Mouse (Mus musculus): ENCODE measurements around the gene Cog2.
A peak's percentile ranks its signal among the peaks of the same experiment; 100 is the strongest.

Cog2 gene

GRCm38 (mm10) chr8:124520249-124521080 is at the start of gene Cog2:
TSS of gene Cog2 (plus strand) at chr8:124520767.
- peak; percentile 94 to 96 for DNase-seq

- DNase-seq = peak in 1 of 2 experiments; percentile 14
Measured at GRCm38 (mm10) chr8:124475690-124476089, 44.9 kb upstream of the Cog2 start.

GRCm38 (mm10) chr8:124476701-124477100 is 43.9 kb upstream of the Cog2 start:
- no peak for DNase-seq

- no peak for DNase-seq
Measured at GRCm38 (mm10) chr8:124479251-124479650, 41.3 kb upstream of the Cog2 start.

GRCm38 (mm10) chr8:124480321-124480720 is 40.2 kb upstream of the Cog2 start:
- DNase-seq = no peak

- no peak for DNase-seq
Measured at GRCm38 (mm10) chr8:124482790-124483189, 37.8 kb upstream of the Cog2 start.

- DNase-seq = no peak
Measured at GRCm38 (mm10) chr8:124483356-124484115, 37.0 kb upstream of the Cog2 start.

GRCm38 (mm10) chr8:124489311-124489710 is 31.3 kb upstream of the Cog2 start:
- no peak for DNase-seq

- DNase-seq = no peak
Measured at GRCm38 (mm10) chr8:124489786-124490185, 30.8 kb upstream of the Cog2 start.

GRCm38 (mm10) chr8:124494397-124494796 is 26.2 kb upstream of the Cog2 start:
- DNase-seq = peak; percentile 62 to 71

GRCm38 (mm10) chr8:124494955-124495354 is 25.6 kb upstream of the Cog2 start:
- DNase-seq = no peak

- peak in 1 of 2 experiments; percentile 12 for DNase-seq
Measured at GRCm38 (mm10) chr8:124495676-124496075, 24.9 kb upstream of the Cog2 start.

GRCm38 (mm10) chr8:124496266-124496665 is 24.3 kb upstream of the Cog2 start:
- DNase-seq = no peak

GRCm38 (mm10) chr8:124496871-124497270 is 23.7 kb upstream of the Cog2 start:
- no peak for DNase-seq

GRCm38 (mm10) chr8:124498398-124498797 is 22.2 kb upstream of the Cog2 start:
- no peak for DNase-seq

GRCm38 (mm10) chr8:124499236-124499937 is 21.2 kb upstream of the Cog2 start:
- no peak for DNase-seq

- DNase-seq = no peak
Measured at GRCm38 (mm10) chr8:124499938-124500239, 20.7 kb upstream of the Cog2 start.

GRCm38 (mm10) chr8:124505626-124506025 is 14.9 kb upstream of the Cog2 start:
- no peak for DNase-seq

- DNase-seq = no peak
Measured at GRCm38 (mm10) chr8:124507572-124508320, 12.8 kb upstream of the Cog2 start.

GRCm38 (mm10) chr8:124508321-124508695 is 12.3 kb upstream of the Cog2 start:
- DNase-seq = no peak

GRCm38 (mm10) chr8:124509156-124509555 is 11.4 kb upstream of the Cog2 start:
- no peak for DNase-seq

- DNase-seq = no peak
Measured at GRCm38 (mm10) chr8:124516039-124516438, 4.5 kb upstream of the Cog2 start.

- DNase-seq = no peak
Measured at GRCm38 (mm10) chr8:124516525-124516924, 4.0 kb upstream of the Cog2 start.

Data from kidney, postnatal 4 days (tissue).